Mouse (Mus musculus): ENCODE measurements around the gene Pbx4.

Gene Pbx4

GRCm38 (mm10) chr8:69874155-69874554 is 41.9 kb downstream of the Pbx4 start:
- in situ Hi-C loops (cut with MboI, MseI) = no loop called here

GRCm38 (mm10) chr8:69874654-69875053 is 42.4 kb downstream of the Pbx4 start:
- in situ Hi-C loops (cut with MboI, MseI) = no loop called here

GRCm38 (mm10) chr8:69876097-69876496 is 43.8 kb downstream of the Pbx4 start:
- in situ Hi-C loops (cut with MboI, MseI) = no loop called here

GRCm38 (mm10) chr8:69876967-69877366 is 44.7 kb downstream of the Pbx4 start:
- in situ Hi-C loops (cut with MboI, MseI) = no loop called here

GRCm38 (mm10) chr8:69877396-69877795 is 45.1 kb downstream of the Pbx4 start:
- in situ Hi-C loops (cut with MboI, MseI) = no loop called here

- in situ Hi-C loops (cut with MboI, MseI) = no loop called here
These were observed 45.7 kb downstream of the Pbx4 start for GRCm38 (mm10) chr8:69877992-69878391.

GRCm38 (mm10) chr8:69879678-69880077 is 47.4 kb downstream of the Pbx4 start:
- in situ Hi-C loops (cut with MboI, MseI) = no loop called here

- in situ Hi-C loops (cut with MboI, MseI) = no loop called here
These were observed 48.5 kb downstream of the Pbx4 start for GRCm38 (mm10) chr8:69880841-69881240.

- in situ Hi-C loops (cut with MboI, MseI) = no loop called here
These were observed 49.1 kb downstream of the Pbx4 start for GRCm38 (mm10) chr8:69881261-69881865.

- in situ Hi-C loops (cut with MboI, MseI) = no loop called here
These were observed 49.9 kb downstream of the Pbx4 start for GRCm38 (mm10) chr8:69882021-69882756.

GRCm38 (mm10) chr8:69882833-69883600 is 50.7 kb downstream of the Pbx4 start:
- in situ Hi-C loops (cut with MboI, MseI) = no loop called here

- in situ Hi-C loops (cut with MboI, MseI) = no loop called here
These were observed 51.9 kb downstream of the Pbx4 start for GRCm38 (mm10) chr8:69884141-69884540.

- in situ Hi-C loops (cut with MboI, MseI) = no loop called here
These were observed 55.3 kb downstream of the Pbx4 start, which contains the start of gene Cilp2 for GRCm38 (mm10) chr8:69887289-69888243. Cilp2 (minus strand) TSS chr8:69887687.

- in situ Hi-C loops (cut with MboI, MseI) = no loop called here
These were observed 56.1 kb downstream of the Pbx4 start for GRCm38 (mm10) chr8:69888244-69888866.

GRCm38 (mm10) chr8:69888902-69889301 is 56.6 kb downstream of the Pbx4 start:
- in situ Hi-C loops (cut with MboI, MseI) = no loop called here

- in situ Hi-C loops (cut with MboI, MseI) = loop anchor here in 1 of 2 experiments (5.0 kb wide), 1 partner anchor 54 kb away; no protein-coding TSS in a partner anchor
These were observed 58.5 kb downstream of the Pbx4 start for GRCm38 (mm10) chr8:69890813-69891241.

- in situ Hi-C loops (cut with MboI, MseI) = loop anchor here in 1 of 2 experiments (5.0 kb wide), 1 partner anchor 57 kb away; no protein-coding TSS in a partner anchor
These were observed 61.6 kb downstream of the Pbx4 start for GRCm38 (mm10) chr8:69893863-69894262.

- in situ Hi-C loops (cut with MboI, MseI) = loop anchor here in 1 of 2 experiments (5.0 kb wide), 1 partner anchor 58 kb away; no protein-coding TSS in a partner anchor
These were observed 62.6 kb downstream of the Pbx4 start for GRCm38 (mm10) chr8:69894836-69895332.

- in situ Hi-C loops (cut with MboI, MseI) = no loop called here
These were observed 63.6 kb downstream of the Pbx4 start for GRCm38 (mm10) chr8:69895772-69896451.

- in situ Hi-C loops (cut with MboI, MseI) = no loop called here
These were observed 65.6 kb downstream of the Pbx4 start for GRCm38 (mm10) chr8:69897857-69898256.

All from T-helper 17 cell (primary cell).